Mouse (Mus musculus): Measurements from ENCODE around the gene Bag5. TPM values are rescaled to one million over a fixed set of nuclear protein-coding genes. Genes with fewer than 3 reads are reported as not detected.

The Bag5 gene
- polyA plus RNA-seq, 1 experiment: 747 TPM

GRCm38 (mm10) chr12:111734912-111735311, 21.9 kb upstream of the Bag5 start:
- Histone ChIP-seq H3K27ac (ENCODE audit: control insufficient read depth, insufficient read depth, low read depth, low read length) (no peak overlapping the region), H3K4me1 (ENCODE audit: control insufficient read depth, insufficient read depth, low read length) (peaks cover 3% of the 10 kb centered on the region; the same call in 1 of the 2 replicates), H3K27me3 (ENCODE audit: control insufficient read depth, insufficient read depth, low read length) (no peaks in the 10 kb centered on the region), H3K36me3 (ENCODE audit: control insufficient read depth, insufficient read depth, low read length) (no peaks in the 10 kb centered on the region), H3K4me3 (ENCODE audit: control insufficient read depth, low read depth, low read length) (no peak overlapping the region)
- no peak for TF ChIP-seq CTCF (IDR thresholded peaks at IDR 0.05; ENCODE audit: control insufficient read depth, insufficient read depth, insufficient replicate concordance, low read depth, low read length)
- no peak for TF ChIP-seq POLR2A (IDR thresholded peaks at IDR 0.05; ENCODE audit: control insufficient read depth, low read depth, low read length)

- TF ChIP-seq CTCF (IDR thresholded peaks at IDR 0.05; ENCODE audit: control insufficient read depth, insufficient read depth, insufficient replicate concordance, low read depth, low read length) (no peak), POLR2A (IDR thresholded peaks at IDR 0.05; ENCODE audit: control insufficient read depth, low read depth, low read length) (no peak)
- Histone ChIP-seq H3K4me3 (ENCODE audit: control insufficient read depth, low read depth, low read length) (no peak overlapping the region), H3K27ac (ENCODE audit: control insufficient read depth, insufficient read depth, low read depth, low read length) (no peak overlapping the region), H3K36me3 (ENCODE audit: control insufficient read depth, insufficient read depth, low read length) (no peaks in the 10 kb centered on the region), H3K27me3 (ENCODE audit: control insufficient read depth, insufficient read depth, low read length) (no peaks in the 10 kb centered on the region), H3K4me1 (ENCODE audit: control insufficient read depth, insufficient read depth, low read length) (peaks cover 3% of the 10 kb centered on the region; the same call in 1 of the 2 replicates)
These were observed 19.9 kb upstream of the Bag5 start for GRCm38 (mm10) chr12:111732921-111733320.

- Histone ChIP-seq H3K36me3 (ENCODE audit: control insufficient read depth, insufficient read depth, low read length) (no peaks in the 10 kb centered on the region), H3K4me1 (ENCODE audit: control insufficient read depth, insufficient read depth, low read length) (peaks cover 5% of the 10 kb centered on the region), H3K4me3 (ENCODE audit: control insufficient read depth, low read depth, low read length) (no peak overlapping the region), H3K27ac (ENCODE audit: control insufficient read depth, insufficient read depth, low read depth, low read length) (no peak overlapping the region; the same call in 1 of the 2 replicates), H3K27me3 (ENCODE audit: control insufficient read depth, insufficient read depth, low read length) (no peaks in the 10 kb centered on the region)
- no peak for TF ChIP-seq POLR2A (IDR thresholded peaks at IDR 0.05; ENCODE audit: control insufficient read depth, low read depth, low read length)
- peak; percentile 83; the same call in 1 of the 2 replicates for TF ChIP-seq CTCF (IDR thresholded peaks at IDR 0.05; ENCODE audit: control insufficient read depth, insufficient read depth, insufficient replicate concordance, low read depth, low read length)
These were observed 19.1 kb upstream of the Bag5 start for GRCm38 (mm10) chr12:111731822-111732807.

GRCm38 (mm10) chr12:111727956-111728355, 14.9 kb upstream of the Bag5 start:
- H3K27ac ChIP-seq (ENCODE audit: control insufficient read depth, insufficient read depth, low read depth, low read length): no peak overlapping the region
- no peaks in the 10 kb centered on the region for H3K27me3 ChIP-seq (ENCODE audit: control insufficient read depth, insufficient read depth, low read length)
- TF ChIP-seq CTCF (IDR thresholded peaks at IDR 0.05; ENCODE audit: control insufficient read depth, insufficient read depth, insufficient replicate concordance, low read depth, low read length): no peak
- TF ChIP-seq POLR2A (IDR thresholded peaks at IDR 0.05; ENCODE audit: control insufficient read depth, low read depth, low read length): no peak
- H3K4me3 ChIP-seq (ENCODE audit: control insufficient read depth, low read depth, low read length): no peak overlapping the region
- H3K4me1 ChIP-seq (ENCODE audit: control insufficient read depth, insufficient read depth, low read length): peaks cover 5% of the 10 kb centered on the region
- no peaks in the 10 kb centered on the region for H3K36me3 ChIP-seq (ENCODE audit: control insufficient read depth, insufficient read depth, low read length)

- no peaks in the 10 kb centered on the region for H3K27me3 ChIP-seq (ENCODE audit: control insufficient read depth, insufficient read depth, low read length)
- H3K4me1 ChIP-seq (ENCODE audit: control insufficient read depth, insufficient read depth, low read length): peaks cover 2% of the 10 kb centered on the region; the same call in 1 of the 2 replicates
- no peak overlapping the region for H3K4me3 ChIP-seq (ENCODE audit: control insufficient read depth, low read depth, low read length)
- no peaks in the 10 kb centered on the region for H3K36me3 ChIP-seq (ENCODE audit: control insufficient read depth, insufficient read depth, low read length)
- TF ChIP-seq CTCF (IDR thresholded peaks at IDR 0.05; ENCODE audit: control insufficient read depth, insufficient read depth, insufficient replicate concordance, low read depth, low read length) (no peak), POLR2A (IDR thresholded peaks at IDR 0.05; ENCODE audit: control insufficient read depth, low read depth, low read length) (no peak)
- no peak overlapping the region for H3K27ac ChIP-seq (ENCODE audit: control insufficient read depth, insufficient read depth, low read depth, low read length)
These were observed 13.0 kb upstream of the Bag5 start for GRCm38 (mm10) chr12:111726122-111726463.

GRCm38 (mm10) chr12:111725338-111726121, 12.5 kb upstream of the Bag5 start:
- Histone ChIP-seq H3K27ac (ENCODE audit: control insufficient read depth, insufficient read depth, low read depth, low read length) (no peak overlapping the region), H3K4me3 (ENCODE audit: control insufficient read depth, low read depth, low read length) (no peak overlapping the region), H3K27me3 (ENCODE audit: control insufficient read depth, insufficient read depth, low read length) (no peaks in the 10 kb centered on the region), H3K4me1 (ENCODE audit: control insufficient read depth, insufficient read depth, low read length) (peaks cover 2% of the 10 kb centered on the region; the same call in 1 of the 2 replicates), H3K36me3 (ENCODE audit: control insufficient read depth, insufficient read depth, low read length) (no peaks in the 10 kb centered on the region)
- TF ChIP-seq POLR2A (IDR thresholded peaks at IDR 0.05; ENCODE audit: control insufficient read depth, low read depth, low read length) (no peak), CTCF (IDR thresholded peaks at IDR 0.05; ENCODE audit: control insufficient read depth, insufficient read depth, insufficient replicate concordance, low read depth, low read length) (no peak)

Data from testis, adult 2 months (tissue).